Mouse (Mus musculus) midbrain, embryonic 15.5 days (tissue): ENCODE data around the gene Cnot9. TPM values are rescaled to one million over a fixed set of nuclear protein-coding genes. Genes with fewer than 3 reads are reported as not detected.
"Not testable (repeated sequence)": the region's sequence is repeated elsewhere in the genome, so short reads cannot be mapped to it uniquely, and the experiment has no call there.

Experiments used
- ATAC-seq: fragments of 200-750 bp; cut with Nextera tagmentation; replicated peaks from 2 replicates; pipeline ENCODE4 v1.8.0; 2017; ENCODE audit warnings: moderate TSS enrichment
- H3K27ac ChIP-seq: fragments of 300-500 bp; sonication (generic); 2 replicates; pipeline ENCODE4 v1.5.1; 2015; ENCODE audit warnings: mild to moderate bottlenecking, inconsistent platforms
- H3K27me3 ChIP-seq: fragments of 300-500 bp; sonication (generic); replicated peaks from 2 replicates; pipeline ENCODE4 v1.6.1; 2015; ENCODE audit warnings: inconsistent platforms
- H3K36me3 ChIP-seq: fragments of 300-500 bp; sonication (generic); replicated peaks from 2 replicates; pipeline ENCODE4 v1.6.1; 2015; ENCODE audit warnings: inconsistent platforms
- H3K4me1 ChIP-seq: fragments of 300-500 bp; sonication (generic); 2 replicates; pipeline ENCODE4 v1.6.1; 2015; ENCODE audit warnings: inconsistent platforms
- H3K4me2 ChIP-seq: fragments of 300-500 bp; sonication (generic); 2 replicates; pipeline ENCODE4 v1.6.1; 2015; ENCODE audit warnings: inconsistent platforms, mild to moderate bottlenecking, moderate library complexity
- H3K4me3 ChIP-seq: fragments of 300-500 bp; sonication (generic); 2 replicates; pipeline ENCODE4 v1.5.1; 2015; ENCODE audit warnings: mild to moderate bottlenecking, inconsistent platforms
- H3K9ac ChIP-seq: fragments of 300-500 bp; sonication (generic); 2 replicates; pipeline ENCODE4 v1.6.1; 2015; ENCODE audit warnings: mild to moderate bottlenecking, inconsistent platforms
- H3K9me3 ChIP-seq: fragments of 300-500 bp; sonication (generic); 2 replicates; pipeline ENCODE4 v1.6.1; 2016; ENCODE audit warnings: inconsistent platforms
- WGBS: fragments of 180-500 bp; shearing (Covaris S2); methylation state at CpG from one replicate; pipeline ENCODE4 v1.1.7; 2015; ENCODE audit warnings: mixed read lengths; 5-methylcytosine and 5-hydroxymethylcytosine counted together
- polyA plus RNA-seq: library from polyadenylated mRNA; unstranded; fragments of >200 nt; fragmentation: Nextera tagmentation; extraction: Ambion mirVana; gene quantifications from 2 replicates; pipeline ENCODE4 v1.2.1, GENCODE M21; 2015

Cnot9 gene
- 47.6 and 50.4 TPM in 2 replicates for polyA plus RNA-seq

GRCm38 (mm10) chr1:74505721-74506464, at the start of gene Cnot9:
Gene Cnot9 (plus strand): TSS chr1:74506058.
- Histone ChIP-seq H3K4me2 (peak within 1 kb of the TSS; percentile 88), H3K4me1 (peaks cover 37% of the 10 kb centered on the region), H3K4me3 (peak within 1 kb of the TSS; percentile 82), H3K27ac (peak within 1 kb of the TSS; percentile 85), H3K9me3 (no peaks in the 10 kb centered on the region), H3K9ac (peak within 1 kb of the TSS; percentile 82), H3K27me3 (no peaks in the 10 kb centered on the region), H3K36me3 (no peaks in the 10 kb centered on the region)
- peak; percentile 100 for ATAC-seq
- WGBS, result under 1% methylated on average over 64 of the region's 64 CpGs

- no peak overlapping the region for H3K9ac ChIP-seq
- no peaks in the 10 kb centered on the region for H3K27me3 ChIP-seq
- H3K27ac ChIP-seq, result no peak overlapping the region
- no peak for ATAC-seq
- H3K4me3 ChIP-seq, result no peak overlapping the region
- H3K4me2 ChIP-seq, result no peak overlapping the region
- H3K4me1 ChIP-seq, result no peaks in the 10 kb centered on the region
- H3K36me3 ChIP-seq, result peaks cover 20% of the 10 kb centered on the region; the same call in 1 of the 2 replicates
- H3K9me3 ChIP-seq, result no peaks in the 10 kb centered on the region
- WGBS, result 76% methylated on average over 2 of the region's 2 CpGs
Measured at GRCm38 (mm10) chr1:74460273-74460672, 45.6 kb upstream of the Cnot9 start.

- no peak overlapping the region for H3K4me2 ChIP-seq
- no peak overlapping the region for H3K9ac ChIP-seq
- 97% methylated on average over 5 of the region's 5 CpGs for WGBS
- H3K9me3 ChIP-seq, result no peaks in the 10 kb centered on the region
- no peaks in the 10 kb centered on the region for H3K4me1 ChIP-seq
- H3K36me3 ChIP-seq, result peaks cover 40% of the 10 kb centered on the region
- no peak overlapping the region for H3K4me3 ChIP-seq
- H3K27ac ChIP-seq, result no peak overlapping the region
- no peak for ATAC-seq
- no peaks in the 10 kb centered on the region for H3K27me3 ChIP-seq
Measured at GRCm38 (mm10) chr1:74485792-74486191, 20.1 kb upstream of the Cnot9 start.

- Histone ChIP-seq H3K27ac (no peak overlapping the region), H3K4me3 (no peak overlapping the region), H3K36me3 (no peaks in the 10 kb centered on the region), H3K4me1 (peaks cover 12% of the 10 kb centered on the region), H3K27me3 (no peaks in the 10 kb centered on the region), H3K4me2 (no peak overlapping the region), H3K9me3 (no peaks in the 10 kb centered on the region), H3K9ac (no peak overlapping the region)
- 71% methylated on average over 1 of the region's 1 CpGs for WGBS
- no peak for ATAC-seq
Measured at GRCm38 (mm10) chr1:74501106-74501505, 4.8 kb upstream of the Cnot9 start.

GRCm38 (mm10) chr1:74505393-74505720, 501 bp upstream of the Cnot9 start:
- Histone ChIP-seq H3K27me3 (no peaks in the 10 kb centered on the region), H3K27ac (peak overlapping the region; percentile 70), H3K4me2 (peak overlapping the region; percentile 88), H3K9me3 (no peaks in the 10 kb centered on the region), H3K9ac (peak overlapping the region; percentile 59), H3K4me1 (peaks cover 37% of the 10 kb centered on the region), H3K36me3 (no peaks in the 10 kb centered on the region), H3K4me3 (peak overlapping the region; percentile 82)
- ATAC-seq, result peak; percentile 79
- 1% methylated on average over 22 of the region's 22 CpGs for WGBS

GRCm38 (mm10) chr1:74506471-74506881, 618 bp downstream of the Cnot9 start:
- under 1% methylated on average over 34 of the region's 34 CpGs for WGBS
- Histone ChIP-seq H3K9ac (peak overlapping the region; percentile 82), H3K4me1 (peaks cover 37% of the 10 kb centered on the region), H3K4me3 (peak overlapping the region; percentile 82), H3K9me3 (no peaks in the 10 kb centered on the region), H3K27me3 (no peaks in the 10 kb centered on the region), H3K36me3 (no peaks in the 10 kb centered on the region), H3K27ac (peak overlapping the region; percentile 85), H3K4me2 (peak overlapping the region; percentile 88)
- ATAC-seq, result peak; percentile 49

GRCm38 (mm10) chr1:74507780-74508179, 1.9 kb downstream of the Cnot9 start:
- no peaks in the 10 kb centered on the region for H3K9me3 ChIP-seq
- H3K27me3 ChIP-seq, result no peaks in the 10 kb centered on the region
- 0 out of 2 replicates have a peak, but pooled peaks cover 3% of the 10 kb centered on the region for H3K36me3 ChIP-seq
- no peak overlapping the region; the same call in 1 of the 2 replicates for H3K4me3 ChIP-seq
- WGBS, result 95% methylated on average over 2 of the region's 2 CpGs
- H3K4me1 ChIP-seq, result peaks cover 37% of the 10 kb centered on the region
- H3K4me2 ChIP-seq, result peak overlapping the region; percentile 88; the same call in 1 of the 2 replicates
- ATAC-seq, result no peak
- H3K9ac ChIP-seq, result no peak overlapping the region
- no peak overlapping the region for H3K27ac ChIP-seq

- H3K36me3 ChIP-seq, result 0 out of 2 replicates have a peak, but pooled peaks cover 3% of the 10 kb centered on the region
- H3K4me1 ChIP-seq, result peaks cover 25% of the 10 kb centered on the region
- ATAC-seq, result no peak
- no peaks in the 10 kb centered on the region for H3K9me3 ChIP-seq
- no peak overlapping the region for H3K27ac ChIP-seq
- no peaks in the 10 kb centered on the region for H3K27me3 ChIP-seq
- 98% methylated on average over 5 of the region's 5 CpGs for WGBS
- no peak overlapping the region for H3K9ac ChIP-seq
- no peak overlapping the region for H3K4me2 ChIP-seq
- no peak overlapping the region for H3K4me3 ChIP-seq
Measured at GRCm38 (mm10) chr1:74511306-74511705, 5.4 kb downstream of the Cnot9 start.

GRCm38 (mm10) chr1:74512999-74513398, 7.1 kb downstream of the Cnot9 start:
- not testable (repeated sequence) for H3K27ac ChIP-seq, H3K36me3 ChIP-seq, H3K4me2 ChIP-seq, H3K9ac ChIP-seq, H3K4me3 ChIP-seq, ATAC-seq, H3K27me3 ChIP-seq, H3K9me3 ChIP-seq
- peaks cover 12% of the 10 kb centered on the region for H3K4me1 ChIP-seq
- 100% methylated on average over 1 of the region's 1 CpGs for WGBS

GRCm38 (mm10) chr1:74519875-74520274, 14.0 kb downstream of the Cnot9 start:
- no peak overlapping the region for H3K9ac ChIP-seq
- H3K27ac ChIP-seq, result no peak overlapping the region
- peaks cover 29% of the 10 kb centered on the region; the same call in 1 of the 2 replicates for H3K36me3 ChIP-seq
- no peak for ATAC-seq
- H3K9me3 ChIP-seq, result no peaks in the 10 kb centered on the region
- no peaks in the 10 kb centered on the region for H3K27me3 ChIP-seq
- H3K4me2 ChIP-seq, result no peak overlapping the region
- H3K4me1 ChIP-seq, result no peaks in the 10 kb centered on the region
- no peak overlapping the region for H3K4me3 ChIP-seq

GRCm38 (mm10) chr1:74524746-74525145, 18.9 kb downstream of the Cnot9 start:
- no peaks in the 10 kb centered on the region for H3K4me1 ChIP-seq
- H3K9me3 ChIP-seq, result no peaks in the 10 kb centered on the region
- H3K9ac ChIP-seq, result no peak overlapping the region
- H3K27me3 ChIP-seq, result no peaks in the 10 kb centered on the region
- H3K36me3 ChIP-seq, result peaks cover 63% of the 10 kb centered on the region
- 93% methylated on average over 4 of the region's 4 CpGs for WGBS
- H3K4me3 ChIP-seq, result no peak overlapping the region
- H3K27ac ChIP-seq, result no peak overlapping the region
- no peak for ATAC-seq
- H3K4me2 ChIP-seq, result no peak overlapping the region

GRCm38 (mm10) chr1:74528589-74528988, 22.7 kb downstream of the Cnot9 start:
- Histone ChIP-seq H3K4me2 (no peak overlapping the region), H3K4me3 (no peak overlapping the region), H3K4me1 (no peaks in the 10 kb centered on the region), H3K27ac (no peak overlapping the region), H3K36me3 (peaks cover 59% of the 10 kb centered on the region), H3K27me3 (no peaks in the 10 kb centered on the region), H3K9me3 (no peaks in the 10 kb centered on the region), H3K9ac (no peak overlapping the region)
- WGBS, result 92% methylated on average over 7 of the region's 7 CpGs
- no peak for ATAC-seq

GRCm38 (mm10) chr1:74538650-74539049, 32.8 kb downstream of the Cnot9 start:
- Histone ChIP-seq H3K4me2 (no peak overlapping the region), H3K36me3 (no peaks in the 10 kb centered on the region), H3K27me3 (no peaks in the 10 kb centered on the region), H3K4me1 (peaks cover 11% of the 10 kb centered on the region; the same call in 1 of the 2 replicates), H3K4me3 (no peak overlapping the region), H3K9me3 (no peaks in the 10 kb centered on the region), H3K27ac (no peak overlapping the region), H3K9ac (no peak overlapping the region)
- ATAC-seq, result no peak
